Mouse (Mus musculus): ENCODE data around the gene Fundc2.
A peak's percentile ranks its signal among the peaks of the same experiment; 100 is the strongest.

- TF ChIP-seq POLR2A (IDR thresholded peaks at IDR 0.05; ENCODE audit: insufficient read depth, low read depth, low read length) (peak; percentile 58), CTCF (IDR thresholded peaks at IDR 0.05; ENCODE audit: insufficient read depth, low read depth, low read length) (no peak)
These were observed at the start of gene Fundc2, which contains the start of gene F8 for GRCm38 (mm10) chrX:75382195-75382771.
